Mouse (Mus musculus): ENCODE measurements around the gene Lrrc3c.
"Not testable (repeated sequence)": the region's sequence is repeated elsewhere in the genome, so short reads cannot be mapped to it uniquely, and the experiment has no call there.

Lrrc3c gene

GRCm38 (mm10) chr11:98586087-98586891 lies 11.8 kb upstream of the Lrrc3c start:
- DNase-seq (ENCODE audit: extremely low read depth, low read depth) = no peak

- DNase-seq (ENCODE audit: extremely low read depth, low read depth) = peak; percentile 95
Measured at GRCm38 (mm10) chr11:98586892-98587563, 11.1 kb upstream of the Lrrc3c start, which contains the start of gene Ormdl3. Gene Ormdl3 (minus strand): TSS chr11:98587368.

GRCm38 (mm10) chr11:98587684-98588546 lies 10.2 kb upstream of the Lrrc3c start:
- DNase-seq (ENCODE audit: extremely low read depth, low read depth) = peak; percentile 96

GRCm38 (mm10) chr11:98588833-98589281 lies 9.2 kb upstream of the Lrrc3c start:
- DNase-seq (ENCODE audit: extremely low read depth, low read depth) = no peak

GRCm38 (mm10) chr11:98589306-98589705 lies 8.8 kb upstream of the Lrrc3c start:
- DNase-seq (ENCODE audit: extremely low read depth, low read depth) = no peak

- DNase-seq (ENCODE audit: extremely low read depth, low read depth) = no peak
Measured at GRCm38 (mm10) chr11:98590548-98591445, 7.3 kb upstream of the Lrrc3c start.

- no peak for DNase-seq (ENCODE audit: extremely low read depth, low read depth)
Measured at GRCm38 (mm10) chr11:98595021-98595420, 3.1 kb upstream of the Lrrc3c start.

- DNase-seq (ENCODE audit: extremely low read depth, low read depth) = no peak
Measured at GRCm38 (mm10) chr11:98595473-98595872, 2.6 kb upstream of the Lrrc3c start.

GRCm38 (mm10) chr11:98595955-98596354 lies 2.1 kb upstream of the Lrrc3c start:
- no peak for DNase-seq (ENCODE audit: extremely low read depth, low read depth)

GRCm38 (mm10) chr11:98597363-98597762 lies 728 bp upstream of the Lrrc3c start:
- no peak for DNase-seq (ENCODE audit: extremely low read depth, low read depth)

GRCm38 (mm10) chr11:98598851-98599290 lies 780 bp downstream of the Lrrc3c start:
- no peak for DNase-seq (ENCODE audit: extremely low read depth, low read depth)

GRCm38 (mm10) chr11:98599291-98599690 lies 1.2 kb downstream of the Lrrc3c start:
- no peak for DNase-seq (ENCODE audit: extremely low read depth, low read depth)

GRCm38 (mm10) chr11:98602090-98602690 lies 4.1 kb downstream of the Lrrc3c start:
- DNase-seq (ENCODE audit: extremely low read depth, low read depth) = no peak

GRCm38 (mm10) chr11:98603953-98604352 lies 5.9 kb downstream of the Lrrc3c start:
- DNase-seq (ENCODE audit: extremely low read depth, low read depth) = no peak

- DNase-seq (ENCODE audit: extremely low read depth, low read depth) = not testable (repeated sequence)
Measured at GRCm38 (mm10) chr11:98604911-98605310, 6.8 kb downstream of the Lrrc3c start.

- no peak for DNase-seq (ENCODE audit: extremely low read depth, low read depth)
Measured at GRCm38 (mm10) chr11:98606763-98607162, 8.7 kb downstream of the Lrrc3c start.

GRCm38 (mm10) chr11:98620791-98621190 lies 22.7 kb downstream of the Lrrc3c start:
- no peak for DNase-seq (ENCODE audit: extremely low read depth, low read depth)

- not testable (repeated sequence) for DNase-seq (ENCODE audit: extremely low read depth, low read depth)
Measured at GRCm38 (mm10) chr11:98623981-98624380, 25.9 kb downstream of the Lrrc3c start.

- not testable (repeated sequence) for DNase-seq (ENCODE audit: extremely low read depth, low read depth)
Measured at GRCm38 (mm10) chr11:98624381-98624780, 26.3 kb downstream of the Lrrc3c start.
